Mouse (Mus musculus) cortical plate, adult 2 months (tissue): ENCODE data around the gene Ubxn7.

Experiments used
- CTCF ChIP-seq: fragments of 200-500 bp; IDR thresholded peaks from 2 replicates; pipeline ENCODE4 v1.5.1; 2011; ENCODE audit warnings: mild to moderate bottlenecking, control low read depth, low read length; ENCODE audit not compliant: insufficient read depth; ENCODE audit errors: extremely low read depth
- POLR2A ChIP-seq: fragments of 200-500 bp; IDR thresholded peaks from 2 replicates; pipeline ENCODE4 v1.6.1; 2011; ENCODE audit warnings: mild to moderate bottlenecking, low read length, control low read depth; ENCODE audit not compliant: insufficient read depth; ENCODE audit errors: extremely low read depth

DNA sequence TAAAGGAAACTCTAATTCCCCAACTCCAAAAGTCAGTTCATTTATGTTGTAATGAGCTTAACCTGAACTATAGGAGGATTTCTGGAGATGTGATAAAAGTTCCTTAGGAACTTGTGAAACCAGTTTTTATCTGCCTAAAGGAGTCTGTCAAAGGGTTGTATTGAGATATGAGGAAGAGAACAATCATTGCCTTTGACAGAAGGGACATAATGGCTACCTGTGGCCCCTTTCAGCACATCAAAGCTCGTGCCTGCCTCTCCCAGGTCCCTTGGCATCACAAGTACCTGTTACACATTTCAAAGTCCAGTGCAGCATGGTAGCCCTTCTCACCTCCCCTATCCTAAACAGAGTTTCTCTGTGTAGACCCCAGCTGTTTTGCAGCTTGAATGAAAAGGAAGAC is 85.4 kb downstream of the Ubxn7 start:
- TF ChIP-seq CTCF, result no peak
- no peak for TF ChIP-seq POLR2A
